Mouse (Mus musculus): ENCODE results near the gene Tpst2.

DNA sequence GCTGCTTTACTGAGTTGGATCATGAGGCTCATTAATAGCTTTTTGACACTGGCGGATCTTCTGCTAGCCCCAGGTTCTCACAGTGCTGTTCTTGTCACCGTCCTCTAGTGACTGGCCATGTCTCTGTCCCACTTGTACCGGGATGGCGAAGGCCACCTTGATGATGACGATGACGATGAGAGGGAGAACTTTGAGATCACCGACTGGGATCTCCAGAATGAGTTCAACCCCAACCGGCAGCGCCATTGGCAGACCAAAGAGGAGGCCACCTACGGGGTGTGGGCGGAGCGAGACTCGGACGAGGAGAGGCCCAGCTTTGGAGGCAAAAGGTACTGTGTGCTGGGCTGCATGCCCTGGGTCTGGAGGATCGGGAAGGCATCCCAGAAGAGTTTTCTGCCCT lies 51.4 kb downstream of the Tpst2 start:
- TF ChIP-seq CTCF (conservative IDR thresholded peaks at IDR 0.05; ENCODE audit: insufficient read depth, insufficient read length, low read depth, low read length) (no peak), POLR2A (IDR thresholded peaks at IDR 0.05; ENCODE audit: low read depth, low read length) (no peak)

Measured in kidney, adult 2 months (tissue).